Mouse (Mus musculus): ENCODE data around the gene Timp3.
"Not testable (repeated sequence)": the region's sequence is repeated elsewhere in the genome, so short reads cannot be mapped to it uniquely, and the experiment has no call there.

GRCm38 (mm10) chr10:86378803-86379202 is 78.6 kb downstream of the Timp3 start:
- TF ChIP-seq CTCF (IDR thresholded peaks at IDR 0.05; ENCODE audit: extremely low read depth, insufficient read depth, insufficient read length, insufficient replicate concordance); POLR2A (IDR thresholded peaks at IDR 0.05; ENCODE audit: low read depth, low read length): not testable (repeated sequence)
